Mouse (Mus musculus) kidney, adult 10 weeks (tissue): ENCODE measurements around the gene Sash1. TPM values are rescaled to one million over a fixed set of nuclear protein-coding genes. Genes with fewer than 3 reads are reported as not detected.

ENCODE experiments used
- polyA plus RNA-seq: library from polyadenylated mRNA; stranded (reverse); fragments of 350-450 nt; fragmentation: Illumina TruSeq; extraction: RNeasy Lipid Tissue Mini Kit (QIAGEN cat#74804); gene quantifications from one replicate; pipeline ENCODE4 v1.2.3, GENCODE M21; 2014; ENCODE audit warnings: low read depth, low replicate concordance

Sash1 gene
- 25.2 TPM for polyA plus RNA-seq

DNA sequence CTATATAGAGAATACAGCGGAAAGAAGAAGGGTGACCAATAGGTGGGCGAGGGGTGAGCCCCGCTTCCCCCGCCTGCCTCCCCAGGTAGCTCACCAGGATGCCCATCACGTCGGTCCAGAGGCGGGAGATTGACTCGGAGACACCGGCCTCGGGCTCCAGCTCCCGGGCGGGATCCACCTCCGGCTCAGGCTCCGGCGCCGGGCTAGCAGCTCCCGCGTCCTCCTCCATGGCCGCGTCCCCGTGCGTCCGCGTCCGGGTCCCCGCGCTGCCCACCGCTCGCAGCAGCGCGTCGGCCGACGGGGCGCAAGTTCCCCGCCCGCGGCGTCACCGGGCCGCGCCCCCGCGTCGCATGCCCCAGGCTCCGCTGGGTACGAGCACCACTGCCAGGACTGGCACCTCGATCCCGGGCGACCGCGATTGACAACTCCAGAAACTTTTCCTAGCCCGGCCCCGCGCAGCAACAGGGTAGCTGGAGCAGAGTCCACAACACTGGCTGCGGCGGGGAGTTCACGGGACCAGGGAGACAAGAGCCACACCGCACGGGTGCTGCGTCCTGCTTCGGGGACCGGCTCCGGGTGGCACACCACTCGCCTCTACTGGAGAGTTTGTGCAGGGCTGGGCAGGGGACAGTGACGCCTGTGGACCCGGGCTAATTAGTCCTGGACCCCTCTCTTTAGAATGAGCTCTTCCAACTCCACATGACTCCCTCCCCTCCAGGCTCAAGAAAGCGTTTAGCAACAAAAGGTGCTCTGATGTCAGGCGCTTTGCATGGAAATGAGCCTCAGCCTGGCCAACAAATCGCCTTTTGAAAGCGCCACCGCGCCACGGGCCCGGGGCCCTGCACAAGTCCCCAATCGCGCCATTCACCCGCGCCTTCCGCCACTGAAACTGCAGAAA, at the start of gene Sash1:
TSS of gene Sash1 (minus strand) at position 441 of the 898 bp plus-strand sequence.

